Mouse (Mus musculus): Measurements from ENCODE around the gene E4f1. TPM values are rescaled to one million over a fixed set of nuclear protein-coding genes. Genes with fewer than 3 reads are reported as not detected.
A peak's percentile ranks its signal among the peaks of the same experiment; 100 is the strongest.

Gene E4f1
- polyA plus RNA-seq, 2 experiments, result 5.0 to 19.9 TPM

DNA sequence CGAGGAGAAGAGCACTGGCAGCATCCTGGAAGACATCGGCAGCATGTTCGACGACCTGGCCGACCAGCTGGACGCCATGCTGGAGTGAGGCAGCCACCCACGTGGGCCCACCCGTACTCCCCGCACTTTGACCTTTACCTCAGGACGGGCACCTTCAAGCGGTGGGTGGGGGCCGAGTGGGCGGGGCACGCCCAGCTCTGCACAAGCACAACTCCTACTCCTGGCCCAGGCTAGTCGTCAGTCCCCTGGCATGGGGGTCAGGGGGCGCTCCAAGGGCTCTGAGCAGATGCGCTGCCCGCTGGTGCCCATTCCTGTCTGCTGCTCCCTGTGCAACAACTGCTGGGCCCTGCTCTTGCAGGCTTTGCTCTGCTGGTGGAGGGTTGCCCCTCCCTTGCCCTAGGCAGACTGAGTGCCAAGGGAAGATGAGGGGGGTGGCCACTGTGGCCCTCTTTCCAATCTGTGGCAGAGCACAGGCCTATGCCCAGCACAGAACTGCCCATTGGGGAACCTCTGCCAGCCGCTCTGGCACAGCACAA is 37.1 kb upstream of the E4f1 start:
- TF ChIP-seq CTCF (IDR thresholded peaks at IDR 0.05; ENCODE audit: low read depth) (no peak), EP300 (IDR thresholded peaks at IDR 0.05; ENCODE audit: low read depth) (no peak)
- H3K4me1 ChIP-seq (replicated peaks; ENCODE audit: control insufficient read depth in 2 of 2, insufficient read depth in 2 of 2, low read length in 1 of 2), result no peaks in the 10 kb centered on the region
- H3K27me3 ChIP-seq (ENCODE audit: control insufficient read depth, insufficient read depth, low read length), result no peaks in the 10 kb centered on the region
- H3K9me3 ChIP-seq (ENCODE audit: control insufficient read depth, low read length), result no peaks in the 10 kb centered on the region
- no peak overlapping the region; a peak in 1 of 4 replicates for H3K4me3 ChIP-seq (ENCODE audit: insufficient read depth in 1 of 2, low read depth in 2 of 2, low read length in 2 of 2)
- no peak for DNase-seq (ENCODE audit: low read depth in 3 of 3, low spot score in 3 of 3)
- peak overlapping the region; percentile 44 for H3K4me2 ChIP-seq (ENCODE audit: low read depth)
- WGBS (ENCODE audit: insufficient replicate concordance), result 60% methylated on average over 19 of the region's 19 CpGs
- peaks cover 27% of the 10 kb centered on the region for H3K36me3 ChIP-seq (replicated peaks; ENCODE audit: control insufficient read depth, insufficient read depth, low read depth)
- ATAC-seq (ENCODE audit: insufficient read depth), result peak; percentile 15; the same call in 1 of the 2 replicates
- H3K9ac ChIP-seq (replicated peaks), result no peak overlapping the region
- H3K27ac ChIP-seq, result no peak overlapping the region

DNA sequence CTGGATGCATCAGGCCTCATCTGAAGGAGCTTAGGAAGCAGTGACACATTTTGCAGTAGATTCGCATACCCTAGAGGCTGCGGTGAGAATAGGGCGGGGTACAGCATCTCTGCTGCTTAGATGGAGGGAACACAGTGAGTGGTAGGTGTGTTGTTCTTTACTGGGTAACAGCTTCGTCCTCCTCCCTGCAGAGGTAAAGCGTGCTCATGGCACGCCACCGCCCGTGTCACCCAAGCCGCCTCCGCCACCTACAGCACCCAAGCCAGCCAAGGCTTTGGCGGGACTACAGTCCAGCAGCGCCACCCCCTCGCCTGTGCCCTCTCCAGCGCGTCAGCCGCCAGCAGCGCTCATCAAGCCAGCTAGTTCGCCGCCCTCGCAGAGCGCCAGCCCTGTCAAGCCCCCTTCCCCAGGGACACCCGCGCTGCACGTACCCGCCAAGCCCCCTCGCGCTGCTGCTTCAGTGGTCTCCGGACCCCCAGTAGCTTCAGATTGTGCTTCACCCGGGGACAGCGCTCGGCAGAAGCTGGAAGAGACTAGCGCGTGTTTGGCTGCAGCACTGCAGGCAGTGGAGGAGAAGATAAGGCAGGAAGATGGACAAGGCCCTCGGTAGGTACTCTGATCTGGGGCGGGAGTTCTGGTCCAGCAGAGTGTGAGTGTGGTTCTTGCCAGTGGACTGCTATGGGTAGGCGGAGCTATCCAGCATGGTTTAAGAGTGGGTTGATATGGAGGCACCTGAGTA is 36.4 kb upstream of the E4f1 start:
- Histone ChIP-seq H3K27me3 (ENCODE audit: control insufficient read depth, insufficient read depth, low read length) (no peaks in the 10 kb centered on the region), H3K4me2 (ENCODE audit: low read depth) (peak overlapping the region; percentile 44), H3K27ac (no peak overlapping the region), H3K36me3 (replicated peaks; ENCODE audit: control insufficient read depth, insufficient read depth, low read depth) (peaks cover 20% of the 10 kb centered on the region), H3K9ac (replicated peaks) (no peak overlapping the region), H3K9me3 (ENCODE audit: control insufficient read depth, low read length) (no peaks in the 10 kb centered on the region), H3K4me1 (replicated peaks; ENCODE audit: control insufficient read depth in 2 of 2, insufficient read depth in 2 of 2, low read length in 1 of 2) (no peaks in the 10 kb centered on the region), H3K4me3 (ENCODE audit: insufficient read depth in 1 of 2, low read depth in 2 of 2, low read length in 2 of 2) (peak overlapping the region in 1 of 2 experiments; percentile 16; a peak in 1 of 4 replicates)
- no peak for DNase-seq (ENCODE audit: low read depth in 3 of 3, low spot score in 3 of 3)
- ATAC-seq (ENCODE audit: insufficient read depth), result peak; percentile 31; the same call in 1 of the 2 replicates
- WGBS (ENCODE audit: insufficient replicate concordance), result 38% methylated on average over 36 of the region's 36 CpGs
- TF ChIP-seq CTCF (IDR thresholded peaks at IDR 0.05; ENCODE audit: low read depth), result no peak
- TF ChIP-seq EP300 (IDR thresholded peaks at IDR 0.05; ENCODE audit: low read depth), result no peak

DNA sequence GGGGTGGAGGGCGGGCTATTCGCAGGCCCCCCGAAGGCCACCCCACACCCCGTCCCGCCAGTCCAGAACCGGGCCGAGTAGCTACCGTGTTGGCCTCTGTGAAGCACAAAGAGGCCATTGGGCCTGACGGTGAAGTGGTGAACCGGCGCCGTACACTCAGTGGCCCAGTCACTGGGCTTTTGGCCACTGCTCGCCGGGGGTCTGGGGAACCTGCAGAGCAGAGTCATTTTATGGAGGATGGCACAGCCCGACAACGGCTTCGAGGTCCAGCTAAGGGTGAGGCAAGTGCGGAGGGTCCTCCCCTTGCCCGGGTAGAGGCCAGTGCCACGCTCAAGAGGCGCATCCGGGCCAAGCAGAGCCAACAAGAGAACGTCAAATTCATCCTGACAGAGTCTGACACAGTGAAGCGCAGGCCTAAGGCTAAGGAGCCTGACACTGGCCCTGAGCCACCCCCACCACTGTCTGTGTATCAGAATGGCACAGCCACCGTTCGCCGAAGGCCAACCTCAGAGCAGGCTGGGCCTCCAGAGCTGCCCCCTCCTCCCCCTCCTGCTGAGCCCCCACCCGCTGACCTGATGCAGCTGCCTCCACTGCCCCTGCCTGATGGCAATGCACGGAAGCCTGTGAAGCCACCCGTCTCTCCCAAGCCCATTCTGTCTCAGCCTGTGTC is 35.3 kb upstream of the E4f1 start:
- Histone ChIP-seq H3K4me3 (ENCODE audit: insufficient read depth in 1 of 2, low read depth in 2 of 2, low read length in 2 of 2) (no peak overlapping the region), H3K4me2 (ENCODE audit: low read depth) (no peak overlapping the region), H3K36me3 (replicated peaks; ENCODE audit: control insufficient read depth, insufficient read depth, low read depth) (peaks cover 14% of the 10 kb centered on the region), H3K27ac (no peak overlapping the region), H3K9me3 (ENCODE audit: control insufficient read depth, low read length) (no peaks in the 10 kb centered on the region), H3K9ac (replicated peaks) (no peak overlapping the region), H3K27me3 (ENCODE audit: control insufficient read depth, insufficient read depth, low read length) (no peaks in the 10 kb centered on the region), H3K4me1 (replicated peaks; ENCODE audit: control insufficient read depth in 2 of 2, insufficient read depth in 2 of 2, low read length in 1 of 2) (no peaks in the 10 kb centered on the region)
- ATAC-seq (ENCODE audit: insufficient read depth) (no peak), DNase-seq (ENCODE audit: low read depth in 3 of 3, low spot score in 3 of 3) (no peak)
- 82% methylated on average over 30 of the region's 30 CpGs for WGBS (ENCODE audit: insufficient replicate concordance)
- TF ChIP-seq EP300 (IDR thresholded peaks at IDR 0.05; ENCODE audit: low read depth) (no peak), CTCF (IDR thresholded peaks at IDR 0.05; ENCODE audit: low read depth) (no peak)

DNA sequence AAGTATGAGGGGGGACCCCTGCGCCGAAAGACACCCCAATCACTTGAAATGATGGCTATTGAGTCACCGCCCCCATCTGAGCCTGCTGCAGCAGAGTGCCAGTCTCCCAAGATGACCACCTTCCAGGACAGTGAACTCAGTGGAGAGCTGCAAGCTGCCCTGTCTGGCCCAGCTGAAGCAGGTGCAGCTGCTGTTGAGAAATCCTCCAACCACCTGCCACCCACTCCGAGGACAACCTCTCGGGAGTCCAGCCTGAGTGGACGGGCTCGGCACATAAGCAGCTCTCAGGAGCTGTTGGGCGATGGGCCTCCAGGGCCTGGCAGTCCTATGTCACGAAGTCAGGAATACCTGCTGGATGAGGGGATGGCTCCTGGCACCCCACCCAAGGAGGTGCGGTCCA is 34.0 kb upstream of the E4f1 start:
- Histone ChIP-seq H3K36me3 (replicated peaks; ENCODE audit: control insufficient read depth, insufficient read depth, low read depth) (peaks cover under 1% of the 10 kb centered on the region; the same call in 1 of the 2 replicates), H3K27me3 (ENCODE audit: control insufficient read depth, insufficient read depth, low read length) (no peaks in the 10 kb centered on the region), H3K4me3 (ENCODE audit: insufficient read depth in 1 of 2, low read depth in 2 of 2, low read length in 2 of 2) (no peak overlapping the region), H3K4me2 (ENCODE audit: low read depth) (no peak overlapping the region), H3K27ac (no peak overlapping the region), H3K9ac (replicated peaks) (no peak overlapping the region), H3K9me3 (ENCODE audit: control insufficient read depth, low read length) (no peaks in the 10 kb centered on the region), H3K4me1 (replicated peaks; ENCODE audit: control insufficient read depth in 2 of 2, insufficient read depth in 2 of 2, low read length in 1 of 2) (no peaks in the 10 kb centered on the region)
- ATAC-seq (ENCODE audit: insufficient read depth) (no peak), DNase-seq (ENCODE audit: low read depth in 3 of 3, low spot score in 3 of 3) (no peak)
- no peak for TF ChIP-seq EP300 (IDR thresholded peaks at IDR 0.05; ENCODE audit: low read depth)
- TF ChIP-seq CTCF (IDR thresholded peaks at IDR 0.05; ENCODE audit: low read depth), result no peak
- WGBS (ENCODE audit: insufficient replicate concordance), result 81% methylated on average over 10 of the region's 10 CpGs

DNA sequence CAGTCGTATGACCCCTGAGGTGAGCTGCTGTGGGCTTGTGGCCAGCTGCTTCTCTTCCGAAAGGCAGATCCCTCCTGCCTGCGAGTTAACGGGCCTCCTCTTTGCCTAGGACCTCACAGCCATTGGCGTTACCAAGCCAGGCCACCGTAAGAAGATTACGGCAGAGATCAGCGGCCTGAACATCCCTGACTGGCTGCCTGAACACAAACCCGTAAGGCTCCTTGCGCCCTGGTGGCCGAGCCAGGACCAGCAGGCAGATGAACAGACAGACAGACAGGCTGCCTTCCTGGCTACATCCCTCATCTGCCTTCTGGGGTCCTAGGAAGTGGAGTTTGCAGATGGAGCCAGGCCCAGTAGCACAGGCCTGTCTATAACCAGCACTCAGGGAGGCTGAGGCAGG is 32.1 kb upstream of the E4f1 start:
- ATAC-seq (ENCODE audit: insufficient read depth) (no peak), DNase-seq (ENCODE audit: low read depth in 3 of 3, low spot score in 3 of 3) (no peak)
- Histone ChIP-seq H3K27ac (no peak overlapping the region), H3K27me3 (ENCODE audit: control insufficient read depth, insufficient read depth, low read length) (no peaks in the 10 kb centered on the region), H3K4me3 (ENCODE audit: insufficient read depth in 1 of 2, low read depth in 2 of 2, low read length in 2 of 2) (no peak overlapping the region), H3K4me2 (ENCODE audit: low read depth) (no peak overlapping the region), H3K36me3 (replicated peaks; ENCODE audit: control insufficient read depth, insufficient read depth, low read depth) (no peaks in the 10 kb centered on the region), H3K4me1 (replicated peaks; ENCODE audit: control insufficient read depth in 2 of 2, insufficient read depth in 2 of 2, low read length in 1 of 2) (no peaks in the 10 kb centered on the region), H3K9ac (replicated peaks) (no peak overlapping the region), H3K9me3 (ENCODE audit: control insufficient read depth, low read length) (no peaks in the 10 kb centered on the region)
- WGBS (ENCODE audit: insufficient replicate concordance), result 36% methylated on average over 11 of the region's 11 CpGs
- TF ChIP-seq CTCF (IDR thresholded peaks at IDR 0.05; ENCODE audit: low read depth) (peak; percentile 67), EP300 (IDR thresholded peaks at IDR 0.05; ENCODE audit: low read depth) (no peak)

Measured in liver, embryonic 14.5 days (tissue).